Mouse (Mus musculus): ENCODE measurements around the gene AF366264. TPM values are rescaled to one million over a fixed set of nuclear protein-coding genes. Genes with fewer than 3 reads are reported as not detected.
"Not testable (repeated sequence)": the region's sequence is repeated elsewhere in the genome, so short reads cannot be mapped to it uniquely, and the experiment has no call there.

The AF366264 gene
- polyA plus RNA-seq (2016; fragmentation: Nextera tagmentation; extraction: Ambion mirVana), result not detected in 2 replicates

- H3K36me3 ChIP-seq (replicated peaks); DNase-seq (ENCODE audit: extremely low spot score, low spot score); H3K27me3 ChIP-seq (ENCODE audit: poor library complexity, severe bottlenecking); H3K4me3 ChIP-seq; H3K4me1 ChIP-seq; H3K9me3 ChIP-seq; H3K27ac ChIP-seq: not testable (repeated sequence)
- 83% methylated on average over 5 of the region's 5 CpGs for WGBS
Measured at GRCm38 (mm10) chr8:13838289-13838688, at the start of gene AF366264. Gene AF366264, minus strand, starts transcription at chr8:13838389.

DNA sequence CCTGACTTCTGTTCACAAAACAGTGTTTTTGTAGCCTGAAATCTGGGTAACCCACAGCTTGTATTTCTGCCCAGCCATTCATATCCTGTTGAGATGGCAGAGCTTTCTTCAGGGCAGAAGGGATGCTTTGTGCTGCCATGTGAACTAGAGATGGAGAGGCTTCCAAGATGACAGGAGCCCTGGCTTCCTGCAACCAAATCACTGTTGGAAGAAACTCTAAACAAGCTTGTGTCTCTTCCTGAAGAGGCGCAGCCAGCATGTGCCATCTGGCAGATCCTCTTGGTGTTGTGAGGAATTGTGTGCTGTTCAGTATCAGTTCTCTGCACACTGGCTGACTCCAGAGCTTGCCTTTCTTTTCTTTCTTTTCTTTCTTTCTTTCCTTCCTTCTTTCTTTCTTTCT, 5.1 kb upstream of the AF366264 start:
- not testable (repeated sequence) for H3K36me3 ChIP-seq (replicated peaks); H3K4me3 ChIP-seq; DNase-seq (ENCODE audit: extremely low spot score, low spot score); H3K27ac ChIP-seq; H3K4me1 ChIP-seq; H3K27me3 ChIP-seq (ENCODE audit: poor library complexity, severe bottlenecking)
- H3K9me3 ChIP-seq, result peaks cover 20% of the 10 kb centered on the region
- WGBS, result 91% methylated on average over 1 of the region's 1 CpGs

- Histone ChIP-seq H3K36me3 (replicated peaks) (no peaks in the 10 kb centered on the region), H3K27ac (no peak overlapping the region), H3K9me3 (no peaks in the 10 kb centered on the region), H3K27me3 (ENCODE audit: poor library complexity, severe bottlenecking) (no peaks in the 10 kb centered on the region), H3K4me1 (no peaks in the 10 kb centered on the region), H3K4me3 (no peak overlapping the region)
- DNase-seq (ENCODE audit: extremely low spot score, low spot score), result no peak
- 81% methylated on average over 7 of the region's 7 CpGs for WGBS
Measured at GRCm38 (mm10) chr8:13828598-13829172, 9.5 kb downstream of the AF366264 start.

GRCm38 (mm10) chr8:13799566-13799965, 38.6 kb downstream of the AF366264 start:
- DNase-seq (ENCODE audit: extremely low spot score, low spot score), result no peak
- Histone ChIP-seq H3K4me3 (no peak overlapping the region), H3K27ac (no peak overlapping the region), H3K9me3 (no peaks in the 10 kb centered on the region), H3K36me3 (replicated peaks) (peaks cover 49% of the 10 kb centered on the region), H3K4me1 (no peaks in the 10 kb centered on the region), H3K27me3 (ENCODE audit: poor library complexity, severe bottlenecking) (no peaks in the 10 kb centered on the region)
- WGBS, result 89% methylated on average over 5 of the region's 5 CpGs

DNA sequence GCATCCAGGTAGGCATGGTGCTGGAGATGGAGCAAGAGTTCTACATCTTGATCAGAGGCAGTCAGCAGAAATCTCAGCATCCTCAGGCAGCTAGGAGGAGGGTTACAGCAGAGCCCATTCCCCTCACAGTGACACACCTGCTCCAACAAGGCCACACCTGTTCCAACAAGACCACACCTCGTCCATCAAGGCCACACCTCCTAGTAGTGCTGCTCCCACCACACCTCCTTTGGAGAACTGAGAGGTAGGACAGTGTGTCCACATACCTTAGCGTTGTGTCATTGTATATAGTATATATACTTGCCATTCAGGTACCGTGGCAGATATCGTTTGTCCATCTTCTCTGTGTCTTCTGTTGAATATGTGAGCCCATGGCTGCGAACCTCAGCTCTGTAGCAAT, 40.5 kb downstream of the AF366264 start:
- H3K9me3 ChIP-seq, result no peaks in the 10 kb centered on the region
- 93% methylated on average over 5 of the region's 5 CpGs for WGBS
- no peak overlapping the region for H3K4me3 ChIP-seq
- no peaks in the 10 kb centered on the region for H3K4me1 ChIP-seq
- DNase-seq (ENCODE audit: extremely low spot score, low spot score), result no peak
- H3K27me3 ChIP-seq (ENCODE audit: poor library complexity, severe bottlenecking), result no peaks in the 10 kb centered on the region
- H3K36me3 ChIP-seq (replicated peaks), result peaks cover 67% of the 10 kb centered on the region
- H3K27ac ChIP-seq, result no peak overlapping the region

GRCm38 (mm10) chr8:13793746-13794101, 44.5 kb downstream of the AF366264 start:
- H3K9me3 ChIP-seq, result no peaks in the 10 kb centered on the region
- H3K27me3 ChIP-seq (ENCODE audit: poor library complexity, severe bottlenecking), result no peaks in the 10 kb centered on the region
- no peak overlapping the region for H3K4me3 ChIP-seq
- H3K36me3 ChIP-seq (replicated peaks), result peaks cover 81% of the 10 kb centered on the region
- H3K27ac ChIP-seq, result no peak overlapping the region
- 94% methylated on average over 11 of the region's 11 CpGs for WGBS
- DNase-seq (ENCODE audit: extremely low spot score, low spot score), result no peak
- no peaks in the 10 kb centered on the region for H3K4me1 ChIP-seq

DNA sequence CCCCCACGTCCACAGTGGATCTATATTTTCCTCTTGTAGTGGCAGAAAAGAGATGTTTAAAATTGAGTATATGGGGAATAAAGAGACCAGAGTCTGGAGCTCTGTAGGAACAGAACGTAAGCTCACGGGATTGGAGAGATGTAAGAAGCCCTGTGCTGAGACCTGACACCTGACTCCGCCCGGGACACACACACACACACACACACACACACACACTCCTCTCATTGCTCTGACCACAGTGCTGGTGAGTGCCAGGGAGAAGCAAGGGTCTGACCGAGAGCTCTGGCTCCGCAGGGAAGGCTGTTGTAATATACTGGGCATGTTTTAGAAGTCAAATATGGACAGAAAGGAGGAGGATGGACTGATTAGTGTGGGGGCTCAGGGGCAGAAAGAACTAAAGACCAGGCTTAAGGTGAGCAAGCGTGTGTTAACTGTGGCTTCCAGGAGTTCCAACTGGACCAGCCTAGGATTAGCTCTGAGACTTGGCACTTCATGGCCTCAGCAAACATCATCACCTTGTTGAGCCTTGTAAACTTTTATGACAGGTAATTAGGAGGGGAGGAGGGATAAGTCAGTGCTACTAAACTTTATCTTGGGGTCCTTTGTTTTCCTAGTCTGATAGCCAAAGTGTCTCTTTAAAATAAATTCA, 45.0 kb downstream of the AF366264 start:
- Histone ChIP-seq H3K9me3 (no peaks in the 10 kb centered on the region), H3K4me1 (no peaks in the 10 kb centered on the region), H3K27me3 (ENCODE audit: poor library complexity, severe bottlenecking) (no peaks in the 10 kb centered on the region), H3K36me3 (replicated peaks) (peaks cover 80% of the 10 kb centered on the region), H3K27ac (no peak overlapping the region), H3K4me3 (no peak overlapping the region)
- no peak for DNase-seq (ENCODE audit: extremely low spot score, low spot score)
- WGBS, result 91% methylated on average over 8 of the region's 8 CpGs

DNA sequence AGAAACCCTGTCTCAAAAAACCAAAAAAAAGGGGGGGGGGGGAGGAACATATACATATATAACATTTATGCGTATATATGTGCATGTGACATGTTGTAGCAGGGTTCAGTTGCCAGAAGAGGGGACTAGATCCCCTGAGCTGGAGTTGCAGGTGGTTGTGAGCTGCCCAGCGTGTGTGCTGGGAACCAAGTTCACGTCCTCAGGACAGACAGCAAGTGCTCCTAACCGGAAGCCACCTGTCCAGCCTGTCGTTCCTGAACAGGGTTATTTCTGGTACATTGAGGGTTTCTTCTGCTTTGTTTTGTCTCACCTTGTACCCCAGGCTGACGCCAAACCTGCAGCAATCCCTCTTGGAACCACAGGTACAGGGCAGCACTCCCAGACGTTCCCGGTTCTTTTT, 48.6 kb downstream of the AF366264 start:
- WGBS, result 94% methylated on average over 8 of the region's 8 CpGs
- H3K36me3 ChIP-seq (replicated peaks), result peaks cover 52% of the 10 kb centered on the region
- H3K4me3 ChIP-seq, result no peak overlapping the region
- H3K27me3 ChIP-seq (ENCODE audit: poor library complexity, severe bottlenecking), result no peaks in the 10 kb centered on the region
- no peak for DNase-seq (ENCODE audit: extremely low spot score, low spot score)
- peaks cover 13% of the 10 kb centered on the region for H3K4me1 ChIP-seq
- no peaks in the 10 kb centered on the region for H3K9me3 ChIP-seq
- H3K27ac ChIP-seq, result no peak overlapping the region

- no peaks in the 10 kb centered on the region for H3K9me3 ChIP-seq
- peak; percentile 96 for DNase-seq (ENCODE audit: extremely low spot score, low spot score)
- under 1% methylated on average over 45 of the region's 47 CpGs for WGBS
- peaks cover 41% of the 10 kb centered on the region for H3K36me3 ChIP-seq (replicated peaks)
- H3K27ac ChIP-seq, result peak overlapping the region; percentile 99
- H3K27me3 ChIP-seq (ENCODE audit: poor library complexity, severe bottlenecking), result no peaks in the 10 kb centered on the region
- H3K4me3 ChIP-seq, result peak overlapping the region; percentile 79
- H3K4me1 ChIP-seq, result peaks cover 18% of the 10 kb centered on the region
Measured at GRCm38 (mm10) chr8:13785764-13786299, 52.4 kb downstream of the AF366264 start.

DNA sequence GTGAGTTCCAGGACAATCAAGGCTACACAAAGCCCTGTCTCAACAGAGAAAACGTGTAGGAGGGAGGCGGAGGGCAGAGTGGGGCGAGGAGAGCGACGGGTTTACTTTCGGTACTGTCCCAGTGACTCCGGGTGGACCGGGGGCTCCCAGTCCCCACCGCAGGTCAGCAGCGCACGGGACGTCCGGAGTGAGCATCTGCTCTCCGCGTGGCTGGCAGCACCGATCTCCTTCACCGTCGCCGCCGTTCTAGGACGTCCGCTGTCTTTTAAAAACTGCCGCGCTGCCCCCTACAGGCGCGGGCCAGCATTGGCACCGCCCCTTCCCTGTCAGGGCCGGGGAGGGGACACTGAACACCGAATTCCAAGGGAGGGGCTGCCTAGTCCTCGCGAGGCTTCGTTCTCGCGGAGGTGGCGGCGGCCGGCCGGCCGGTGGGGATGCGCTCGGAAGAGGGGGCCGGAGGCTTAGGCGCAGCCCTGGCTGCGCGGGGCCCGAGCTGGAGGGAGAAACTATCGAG, 52.9 kb downstream of the AF366264 start, which contains the start of gene Upf3a:
TSS of gene Upf3a (plus strand) at position 366 of the 514 bp plus-strand sequence.
- Histone ChIP-seq H3K27me3 (ENCODE audit: poor library complexity, severe bottlenecking) (no peaks in the 10 kb centered on the region), H3K4me1 (peaks cover 18% of the 10 kb centered on the region), H3K27ac (peak within 1 kb of the TSS; percentile 99), H3K36me3 (replicated peaks) (peaks cover 46% of the 10 kb centered on the region), H3K4me3 (peak within 1 kb of the TSS; percentile 79), H3K9me3 (no peaks in the 10 kb centered on the region)
- DNase-seq (ENCODE audit: extremely low spot score, low spot score), result peak; percentile 94
- WGBS, result under 1% methylated on average over 47 of the region's 47 CpGs

Other genes with a start within 250 kb of the AF366264 start
- gene Rasa3, start 160.8 kb downstream of the AF366264 start, polyA plus RNA-seq (2016; fragmentation: Nextera tagmentation; extraction: Ambion mirVana), result 24.8 and 27.2 TPM in 2 replicates
- 1.4 and 2.0 TPM in 2 replicates for gene Cfap97d2, start 132.5 kb downstream of the AF366264 start, polyA plus RNA-seq (2016; fragmentation: Nextera tagmentation; extraction: Ambion mirVana)
- 215 and 222 TPM in 2 replicates for gene Cdc16, start 80.7 kb downstream of the AF366264 start, polyA plus RNA-seq (2016; fragmentation: Nextera tagmentation; extraction: Ambion mirVana)
- 38.7 and 39.3 TPM in 2 replicates for gene Upf3a, start 52.8 kb downstream of the AF366264 start, polyA plus RNA-seq (2016; fragmentation: Nextera tagmentation; extraction: Ambion mirVana)
- gene Champ1, start 31.3 kb upstream of the AF366264 start, polyA plus RNA-seq (2016; fragmentation: Nextera tagmentation; extraction: Ambion mirVana), result 46.6 and 49.4 TPM in 2 replicates
- 90.4 and 94.2 TPM in 2 replicates for gene Coprs, start 51.9 kb upstream of the AF366264 start, polyA plus RNA-seq (2016; fragmentation: Nextera tagmentation; extraction: Ambion mirVana)

Measured in forebrain, embryonic 10.5 days (tissue).